Mouse (Mus musculus) lung, embryonic 14.5 days (tissue): ENCODE results near the gene Wsb2. TPM values are rescaled to one million over a fixed set of nuclear protein-coding genes. Genes with fewer than 3 reads are reported as not detected.
A peak's percentile ranks its signal among the peaks of the same experiment; 100 is the strongest.

ENCODE experiments used
- ATAC-seq: fragments of 200-750 bp; cut with Nextera tagmentation; 2 replicates; pipeline ENCODE4 v1.8.0; 2017; ENCODE audit warnings: mild to moderate bottlenecking, moderate TSS enrichment, moderate library complexity; ENCODE audit not compliant: insufficient read depth
- DNase-seq: peaks from one replicate; pipeline ENCODE4 v3.0.0-alpha.2; 2015
- H3K27ac ChIP-seq: fragments of 300-500 bp; sonication (generic); 2 replicates; pipeline ENCODE4 v1.5.1; 2014; ENCODE audit warnings: low read depth, mild to moderate bottlenecking, moderate library complexity
- H3K27me3 ChIP-seq: fragments of 300-500 bp; sonication (generic); 2 replicates; pipeline ENCODE4 v1.6.1; 2014; ENCODE audit warnings: low read length, control low read depth; ENCODE audit not compliant: insufficient read depth
- H3K36me3 ChIP-seq: fragments of 300-500 bp; sonication (generic); 2 replicates; pipeline ENCODE4 v1.6.1; 2014; ENCODE audit warnings: control low read depth; ENCODE audit not compliant: insufficient read depth
- H3K4me1 ChIP-seq: fragments of 300-500 bp; sonication (generic); 2 replicates; pipeline ENCODE4 v1.6.1; 2014; ENCODE audit warnings: antibody characterized with exemption, control low read depth; ENCODE audit not compliant: insufficient read depth
- H3K4me2 ChIP-seq: fragments of 300-500 bp; sonication (generic); 2 replicates; pipeline ENCODE4 v1.6.1; 2014; ENCODE audit warnings: mild to moderate bottlenecking
- H3K4me3 ChIP-seq: fragments of 300-500 bp; sonication (generic); 2 replicates; pipeline ENCODE4 v1.5.1; 2014; ENCODE audit warnings: low read depth, low read length
- H3K9ac ChIP-seq: fragments of 300-500 bp; sonication (generic); 2 replicates; pipeline ENCODE4 v1.6.1; 2014
- H3K9me3 ChIP-seq: fragments of 300-500 bp; sonication (generic); 2 replicates; pipeline ENCODE4 v1.6.1; 2016; ENCODE audit warnings: low read depth, low read length, control low read depth
- CTCF ChIP-seq: IDR thresholded peaks from 2 replicates; pipeline ENCODE4 v1.5.1; 2016; ENCODE audit warnings: antibody characterized with exemption, low read depth
- WGBS: fragments of 180-500 bp; shearing (Covaris S2); extraction: QIAGEN DNeasy Blood & Tissue Kit; methylation state at CpG from one replicate; pipeline ENCODE4 v1.1.7; 2014; 5-methylcytosine and 5-hydroxymethylcytosine counted together
- polyA plus RNA-seq: library from polyadenylated mRNA; unstranded; fragments of >200 nt; fragmentation: Nextera tagmentation; extraction: Ambion mirVana; gene quantifications from 2 replicates; pipeline ENCODE4 v1.2.1, GENCODE M21; 2014

Gene Wsb2
- polyA plus RNA-seq, 1 experiment from 2014 or later, result 70.9 TPM

DNA sequence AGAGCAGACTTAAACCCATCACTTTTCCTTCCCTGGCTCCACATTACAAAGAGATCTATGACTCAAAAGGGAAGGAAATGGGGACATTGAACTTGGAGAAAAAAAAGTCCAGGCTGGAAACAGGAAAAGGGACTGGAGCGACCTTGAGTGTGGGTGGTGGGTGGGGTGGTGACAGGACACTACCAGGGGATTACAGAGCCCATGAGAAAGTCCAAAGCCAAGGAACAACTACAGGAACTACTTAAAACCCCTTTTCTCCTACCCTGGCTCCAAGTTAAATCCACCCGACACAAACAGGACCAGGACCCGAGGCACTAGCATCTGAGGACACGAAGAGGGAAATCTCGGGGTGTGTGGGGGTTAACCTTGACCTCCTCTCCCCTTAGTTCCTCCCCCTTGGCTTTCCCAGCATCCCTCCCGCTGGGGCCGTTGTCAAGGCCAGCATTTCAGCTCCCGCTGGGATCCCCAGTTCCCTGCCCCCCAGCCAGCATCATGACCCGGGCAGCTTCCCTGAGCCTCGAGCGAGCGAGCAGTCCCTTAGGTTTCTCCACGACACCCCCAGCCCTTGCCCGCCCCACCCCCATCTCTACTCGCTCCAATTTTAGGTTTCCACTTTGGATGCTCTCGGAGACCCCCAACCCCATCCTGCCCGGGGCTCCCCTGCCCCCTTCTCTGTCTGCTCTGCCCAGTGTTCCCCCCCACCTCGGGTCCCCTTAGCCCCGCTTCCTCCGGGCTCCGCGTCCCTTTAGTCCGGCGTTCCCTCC lies 557 bp upstream of the Wsb2 start:
- under 1% methylated on average over 18 of the region's 24 CpGs for WGBS
- Histone ChIP-seq H3K4me3 (peak overlapping the region; percentile 92), H3K4me2 (peak overlapping the region; percentile 87), H3K9ac (peak overlapping the region; percentile 93), H3K36me3 (no peaks in the 10 kb centered on the region), H3K4me1 (peaks cover 30% of the 10 kb centered on the region), H3K27me3 (no peaks in the 10 kb centered on the region), H3K27ac (peak overlapping the region; percentile 94), H3K9me3 (no peaks in the 10 kb centered on the region)
- no peak for TF ChIP-seq CTCF
- ATAC-seq (peak; percentile 52), DNase-seq (peak; percentile 65)

DNA sequence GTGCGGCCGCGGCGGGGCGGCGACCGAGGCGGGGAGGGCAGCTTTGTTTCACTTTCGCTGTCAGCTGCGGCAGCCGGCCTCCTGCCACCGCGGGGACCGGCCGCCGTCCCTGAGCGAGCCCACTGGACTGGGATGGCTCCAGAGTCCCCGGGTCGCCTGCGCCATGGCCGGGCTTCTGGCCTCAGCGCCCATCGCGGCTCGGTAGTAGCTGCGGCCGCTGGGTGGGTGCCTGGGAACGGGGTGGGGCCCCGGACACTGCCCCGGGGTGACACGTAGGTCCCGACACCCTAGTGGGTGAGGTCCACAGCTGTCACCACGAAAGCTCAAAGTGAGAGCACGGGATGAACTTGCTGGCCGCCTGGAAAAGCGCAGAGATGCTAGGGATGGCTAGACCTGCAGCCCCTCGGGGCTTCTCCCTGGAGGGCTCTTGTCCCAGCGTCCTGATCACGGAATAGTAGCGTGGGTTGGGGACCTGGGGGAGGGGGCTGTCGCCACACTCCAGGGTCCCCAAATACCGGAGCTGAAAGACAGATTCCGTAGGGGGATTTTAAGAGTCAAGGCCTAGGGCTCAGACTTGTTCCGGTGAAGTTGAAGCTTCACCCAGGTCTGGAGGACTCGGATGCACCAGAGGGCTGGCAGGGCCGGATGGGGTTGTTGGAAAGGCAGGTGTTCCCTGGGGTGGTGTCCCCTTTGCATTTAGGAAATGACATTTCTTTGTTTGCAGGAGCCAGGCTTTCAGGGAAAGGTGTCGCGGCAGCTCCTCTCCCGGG lies 559 bp downstream of the Wsb2 start:
- H3K27ac ChIP-seq, result peak overlapping the region; percentile 94
- H3K4me1 ChIP-seq, result peaks cover 30% of the 10 kb centered on the region
- H3K4me2 ChIP-seq, result peak overlapping the region; percentile 87
- H3K4me3 ChIP-seq, result peak overlapping the region; percentile 92
- peak; percentile 43 for ATAC-seq
- H3K9ac ChIP-seq, result peak overlapping the region; percentile 93
- peak; percentile 43 for DNase-seq
- no peaks in the 10 kb centered on the region for H3K36me3 ChIP-seq
- no peaks in the 10 kb centered on the region for H3K9me3 ChIP-seq
- TF ChIP-seq CTCF, result no peak
- WGBS, result 1% methylated on average over 44 of the region's 49 CpGs
- no peaks in the 10 kb centered on the region for H3K27me3 ChIP-seq

DNA sequence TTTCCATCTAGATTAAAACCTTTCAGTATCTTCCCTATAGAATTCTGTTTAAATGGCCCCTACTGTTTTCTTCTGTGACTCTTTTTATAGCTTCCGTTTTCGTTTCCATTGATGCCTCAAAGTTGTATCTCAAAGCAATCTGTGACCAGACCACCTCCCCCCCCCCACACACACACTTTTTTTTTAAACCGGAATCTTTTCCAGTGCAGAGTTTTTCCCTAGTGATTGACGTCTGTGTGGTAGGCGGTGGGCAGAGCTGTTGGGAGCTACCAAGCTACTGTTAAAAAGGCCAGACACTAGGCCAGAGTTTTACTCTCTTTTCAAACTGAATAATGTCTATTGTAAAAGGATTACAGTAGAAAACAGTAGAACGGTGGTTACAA lies 1.1 kb downstream of the Wsb2 start:
- Histone ChIP-seq H3K4me1 (peaks cover 30% of the 10 kb centered on the region), H3K36me3 (0 out of 2 replicates have a peak, but pooled peaks cover 2% of the 10 kb centered on the region), H3K9ac (peak overlapping the region; percentile 93), H3K4me3 (peak overlapping the region; percentile 92), H3K27me3 (no peaks in the 10 kb centered on the region), H3K9me3 (no peaks in the 10 kb centered on the region), H3K4me2 (peak overlapping the region; percentile 87), H3K27ac (peak overlapping the region; percentile 94; the same call in 1 of the 2 replicates)
- TF ChIP-seq CTCF, result no peak
- 11% methylated on average over 6 of the region's 6 CpGs for WGBS
- DNase-seq (no peak), ATAC-seq (no peak)

GRCm38 (mm10) chr5:117358725-117359124 lies 1.6 kb downstream of the Wsb2 start:
- H3K9me3 ChIP-seq, result no peaks in the 10 kb centered on the region
- DNase-seq, result peak; percentile 83
- ATAC-seq, result no peak
- peaks cover 30% of the 10 kb centered on the region for H3K4me1 ChIP-seq
- peak overlapping the region; percentile 92; the same call in 1 of the 2 replicates for H3K4me3 ChIP-seq
- H3K4me2 ChIP-seq, result peak overlapping the region; percentile 87
- no peak overlapping the region for H3K27ac ChIP-seq
- WGBS, result 43% methylated on average over 11 of the region's 11 CpGs
- peaks cover 7% of the 10 kb centered on the region; the same call in 1 of the 2 replicates for H3K36me3 ChIP-seq
- peak; percentile 67 for TF ChIP-seq CTCF
- no peaks in the 10 kb centered on the region for H3K27me3 ChIP-seq
- no peak overlapping the region for H3K9ac ChIP-seq

DNA sequence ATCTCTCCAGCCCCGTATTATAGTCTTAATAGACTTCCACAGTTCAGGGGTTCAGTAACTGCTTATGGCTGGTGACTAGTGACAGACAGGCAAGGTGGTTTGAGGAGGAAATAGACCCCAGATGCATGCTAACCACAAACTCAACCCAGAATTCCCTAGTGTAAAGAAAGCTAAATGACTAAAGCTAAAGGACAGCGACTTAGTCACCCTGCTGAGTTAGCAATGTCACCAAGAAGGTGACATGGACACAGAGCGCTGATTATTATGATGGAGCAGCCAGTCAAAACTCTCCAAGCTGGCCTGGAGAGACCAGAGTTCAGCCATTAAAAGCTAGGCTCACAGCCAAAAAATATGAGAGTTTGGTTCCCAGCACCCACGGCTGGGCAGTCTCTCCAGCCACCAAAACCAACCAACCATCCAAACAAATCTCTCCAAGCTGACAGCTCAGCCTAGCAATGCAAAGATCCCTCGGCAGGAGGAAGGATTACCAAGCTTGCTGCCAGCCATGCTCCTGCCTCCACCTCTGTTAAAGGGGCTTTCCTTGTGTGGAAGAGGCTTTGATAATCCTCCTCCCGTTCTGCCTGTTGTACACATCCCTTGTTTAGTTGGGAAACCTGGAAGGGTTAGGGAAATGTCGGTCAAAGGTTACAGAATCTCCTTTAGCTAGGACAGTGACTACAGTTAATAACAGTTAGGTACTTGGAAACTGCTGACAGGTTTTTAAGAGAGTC lies 2.6 kb downstream of the Wsb2 start:
- Histone ChIP-seq H3K9ac (no peak overlapping the region), H3K4me3 (no peak overlapping the region), H3K4me1 (peaks cover 30% of the 10 kb centered on the region), H3K27me3 (no peaks in the 10 kb centered on the region), H3K27ac (peak overlapping the region; percentile 59; the same call in 1 of the 2 replicates), H3K4me2 (peak overlapping the region; percentile 41), H3K9me3 (no peaks in the 10 kb centered on the region), H3K36me3 (peaks cover 16% of the 10 kb centered on the region)
- no peak for ATAC-seq
- peak; percentile 65 for DNase-seq
- TF ChIP-seq CTCF, result no peak
- 30% methylated on average over 7 of the region's 7 CpGs for WGBS

- no peak overlapping the region for H3K9ac ChIP-seq
- 43% methylated on average over 13 of the region's 13 CpGs for WGBS
These were observed 3.1 kb downstream of the Wsb2 start for GRCm38 (mm10) chr5:117360228-117360515.

More at GRCm38 (mm10) chr5:117360228-117360515, 3.1 kb downstream of the Wsb2 start:
- ATAC-seq (no peak), DNase-seq (peak; percentile 38)
- Histone ChIP-seq H3K27ac (peak overlapping the region; percentile 62), H3K4me2 (peak overlapping the region; percentile 41), H3K4me3 (no peak overlapping the region), H3K27me3 (no peaks in the 10 kb centered on the region), H3K4me1 (peaks cover 26% of the 10 kb centered on the region), H3K9me3 (no peaks in the 10 kb centered on the region), H3K36me3 (peaks cover 22% of the 10 kb centered on the region)
- TF ChIP-seq CTCF, result no peak
